Mouse (Mus musculus): ENCODE measurements at regions not wholly inside any gene's neighbourhood (a gene's known extent, or its start where the extent isn't known, plus 50 kb on each side); places are given as distances from the start of the nearest gene placed in this dataset.

- H3K27me3 ChIP-seq, result no peaks in the 10 kb centered on the region
- no peaks in the 10 kb centered on the region for H3K36me3 ChIP-seq
- no peak for ATAC-seq (ENCODE audit: insufficient number of reproducible peaks, insufficient read depth, low FRiP score, low TSS enrichment, low read depth)
- H3K4me2 ChIP-seq, result no peak overlapping the region
- H3K27ac ChIP-seq, result no peak overlapping the region
- no peak overlapping the region for H3K9ac ChIP-seq (replicated peaks)
- no peaks in the 10 kb centered on the region for H3K4me1 ChIP-seq (replicated peaks)
- H3K9me3 ChIP-seq, result no peaks in the 10 kb centered on the region
- WGBS, result 90% methylated on average over 2 of the region's 2 CpGs
- no peak overlapping the region for H3K4me3 ChIP-seq (replicated peaks)
These were observed 370.7 kb upstream of the Slc5a7 start for GRCm38 (mm10) chr17:54669499-54669898.

GRCm38 (mm10) chr17:54662558-54663245 lies 363.9 kb upstream of the Slc5a7 start:
- no peak for ATAC-seq (ENCODE audit: insufficient number of reproducible peaks, insufficient read depth, low FRiP score, low TSS enrichment, low read depth)
- H3K4me2 ChIP-seq, result no peak overlapping the region
- 52% methylated on average over 2 of the region's 2 CpGs for WGBS

GRCm38 (mm10) chr17:54656553-54656952 lies 357.7 kb upstream of the Slc5a7 start:
- Histone ChIP-seq H3K9ac (replicated peaks) (no peak overlapping the region), H3K27me3 (no peaks in the 10 kb centered on the region), H3K4me1 (replicated peaks) (no peaks in the 10 kb centered on the region), H3K4me2 (no peak overlapping the region), H3K9me3 (no peaks in the 10 kb centered on the region), H3K27ac (no peak overlapping the region), H3K36me3 (no peaks in the 10 kb centered on the region), H3K4me3 (replicated peaks) (no peak overlapping the region)
- no peak for ATAC-seq (ENCODE audit: insufficient number of reproducible peaks, insufficient read depth, low FRiP score, low TSS enrichment, low read depth)

More at GRCm38 (mm10) chr17:54662558-54663245, 363.9 kb upstream of the Slc5a7 start:
- H3K9me3 ChIP-seq, result no peaks in the 10 kb centered on the region
- no peaks in the 10 kb centered on the region for H3K4me1 ChIP-seq (replicated peaks)
- H3K27ac ChIP-seq, result no peak overlapping the region
- no peak overlapping the region for H3K9ac ChIP-seq (replicated peaks)
- no peaks in the 10 kb centered on the region for H3K36me3 ChIP-seq
- no peaks in the 10 kb centered on the region for H3K27me3 ChIP-seq
- H3K4me3 ChIP-seq (replicated peaks), result no peak overlapping the region
